Mouse (Mus musculus): ENCODE results near the gene Slc25a35.
"Not testable (repeated sequence)": the region's sequence is repeated elsewhere in the genome, so short reads cannot be mapped to it uniquely, and the experiment has no call there.

Gene Slc25a35

GRCm38 (mm10) chr11:69005193-69005592 lies 37.3 kb downstream of the Slc25a35 start:
- in situ Hi-C loops (cut with MboI; ENCODE audit: low sequenced_read_pairs), result no loop called here

GRCm38 (mm10) chr11:69006575-69006974 lies 38.6 kb downstream of the Slc25a35 start:
- in situ Hi-C loops (cut with MboI; ENCODE audit: low sequenced_read_pairs), result not testable (repeated sequence)

- in situ Hi-C loops (cut with MboI; ENCODE audit: low sequenced_read_pairs), result no loop called here
Measured at GRCm38 (mm10) chr11:69008182-69009121, 40.5 kb downstream of the Slc25a35 start, which contains the start of gene Pfas. Pfas (minus strand) TSS chr11:69008460.

GRCm38 (mm10) chr11:69009508-69009907 lies 41.6 kb downstream of the Slc25a35 start:
- in situ Hi-C loops (cut with MboI; ENCODE audit: low sequenced_read_pairs), result no loop called here

GRCm38 (mm10) chr11:69010400-69011323 lies 42.7 kb downstream of the Slc25a35 start:
- in situ Hi-C loops (cut with MboI; ENCODE audit: low sequenced_read_pairs), result no loop called here

- in situ Hi-C loops (cut with MboI; ENCODE audit: low sequenced_read_pairs), result not testable (repeated sequence)
Measured at GRCm38 (mm10) chr11:69011445-69011844, 43.5 kb downstream of the Slc25a35 start.

- in situ Hi-C loops (cut with MboI; ENCODE audit: low sequenced_read_pairs), result no loop called here
Measured at GRCm38 (mm10) chr11:69012071-69012601, 44.2 kb downstream of the Slc25a35 start.

- in situ Hi-C loops (cut with MboI; ENCODE audit: low sequenced_read_pairs), result no loop called here
Measured at GRCm38 (mm10) chr11:69015644-69016441, 47.9 kb downstream of the Slc25a35 start, which contains the start of gene Ctc1. Ctc1 (plus strand) TSS chr11:69015911.

GRCm38 (mm10) chr11:69016755-69017154 lies 48.8 kb downstream of the Slc25a35 start:
- in situ Hi-C loops (cut with MboI; ENCODE audit: low sequenced_read_pairs), result no loop called here

- in situ Hi-C loops (cut with MboI; ENCODE audit: low sequenced_read_pairs), result no loop called here
Measured at GRCm38 (mm10) chr11:69020691-69021090, 52.8 kb downstream of the Slc25a35 start.
